Mouse (Mus musculus) testis, adult 2 months (tissue): ENCODE measurements around the gene Anp32a. TPM values are rescaled to one million over a fixed set of nuclear protein-coding genes. Genes with fewer than 3 reads are reported as not detected.

Experiments used
- H3K27ac ChIP-seq: fragments of 200-500 bp; 2 replicates; pipeline ENCODE4 v1.5.1; 2012; ENCODE audit warnings: low read depth, low read length; ENCODE audit not compliant: control insufficient read depth, insufficient read depth
- H3K27me3 ChIP-seq: fragments of 200-500 bp; 2 replicates; pipeline ENCODE4 v1.6.1; 2012; ENCODE audit warnings: mild to moderate bottlenecking, low read length, moderate library complexity; ENCODE audit not compliant: control insufficient read depth, insufficient read depth
- H3K36me3 ChIP-seq: fragments of 200-500 bp; 2 replicates; pipeline ENCODE4 v1.6.1; 2012; ENCODE audit warnings: mild to moderate bottlenecking, low read length; ENCODE audit not compliant: control insufficient read depth, insufficient read depth
- H3K4me1 ChIP-seq: fragments of 200-500 bp; 2 replicates; pipeline ENCODE4 v1.6.1; 2012; ENCODE audit warnings: low read length; ENCODE audit not compliant: control insufficient read depth, insufficient read depth
- H3K4me3 ChIP-seq: fragments of 200-500 bp; 2 replicates; pipeline ENCODE4 v1.5.1; 2012; ENCODE audit warnings: low read depth, mild to moderate bottlenecking, low read length, moderate library complexity, mixed read lengths; ENCODE audit not compliant: control insufficient read depth
- CTCF ChIP-seq: fragments of 200-500 bp; IDR thresholded peaks from 2 replicates; pipeline ENCODE4 v1.5.1; 2012; ENCODE audit warnings: low read depth, mild to moderate bottlenecking, inconsistent platforms, low read length, moderate library complexity; ENCODE audit not compliant: control insufficient read depth, insufficient read depth, insufficient replicate concordance
- POLR2A ChIP-seq: fragments of 200-500 bp; IDR thresholded peaks from 2 replicates; pipeline ENCODE4 v1.6.1; 2012; ENCODE audit warnings: low read depth, mild to moderate bottlenecking, inconsistent platforms, low read length, moderate library complexity; ENCODE audit not compliant: control insufficient read depth
- polyA plus RNA-seq: library from polyadenylated mRNA; depleted of rRNA; stranded (reverse); fragments of >200 nt; gene quantifications from 2 replicates; pipeline ENCODE4 v1.2.3, GENCODE M21; 2012

Gene Anp32a
- polyA plus RNA-seq, 1 experiment: 7.2 TPM

GRCm38 (mm10) chr9:62348467-62348985, 7.4 kb downstream of the Anp32a start:
- no peak overlapping the region for H3K4me3 ChIP-seq
- H3K36me3 ChIP-seq: no peaks in the 10 kb centered on the region
- no peak overlapping the region for H3K27ac ChIP-seq
- peaks cover 2% of the 10 kb centered on the region for H3K4me1 ChIP-seq
- no peaks in the 10 kb centered on the region for H3K27me3 ChIP-seq
- TF ChIP-seq POLR2A (no peak), CTCF (no peak)

DNA sequence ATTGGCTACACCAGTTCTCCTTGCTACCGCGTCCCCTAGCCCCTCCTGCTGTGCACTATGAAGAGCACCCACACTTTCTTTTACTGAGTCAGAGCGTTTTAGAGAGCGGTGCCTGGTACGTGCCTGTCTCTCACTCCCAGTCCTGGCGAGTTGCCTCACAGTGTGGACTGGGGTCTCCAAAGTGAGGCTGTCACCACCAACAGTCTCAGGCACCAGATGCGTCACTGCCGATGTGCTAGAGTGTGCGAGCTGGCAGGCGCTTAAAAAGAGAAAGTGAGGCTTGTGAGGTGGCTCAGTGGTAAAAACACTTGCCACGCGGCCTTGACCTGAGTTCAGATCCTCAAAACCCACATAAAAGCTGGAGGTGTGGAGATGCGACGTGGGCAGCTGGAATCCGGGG, 8.2 kb downstream of the Anp32a start:
- H3K27me3 ChIP-seq: no peaks in the 10 kb centered on the region
- TF ChIP-seq POLR2A (no peak), CTCF (no peak)
- no peak overlapping the region for H3K27ac ChIP-seq
- H3K36me3 ChIP-seq: no peaks in the 10 kb centered on the region
- H3K4me3 ChIP-seq: no peak overlapping the region
- H3K4me1 ChIP-seq: peaks cover 2% of the 10 kb centered on the region

- TF ChIP-seq POLR2A (no peak), CTCF (no peak)
- no peaks in the 10 kb centered on the region for H3K36me3 ChIP-seq
- no peaks in the 10 kb centered on the region for H3K4me1 ChIP-seq
- no peak overlapping the region for H3K27ac ChIP-seq
- no peaks in the 10 kb centered on the region for H3K27me3 ChIP-seq
- H3K4me3 ChIP-seq: no peak overlapping the region
These were observed 9.6 kb downstream of the Anp32a start for GRCm38 (mm10) chr9:62350721-62351120.

DNA sequence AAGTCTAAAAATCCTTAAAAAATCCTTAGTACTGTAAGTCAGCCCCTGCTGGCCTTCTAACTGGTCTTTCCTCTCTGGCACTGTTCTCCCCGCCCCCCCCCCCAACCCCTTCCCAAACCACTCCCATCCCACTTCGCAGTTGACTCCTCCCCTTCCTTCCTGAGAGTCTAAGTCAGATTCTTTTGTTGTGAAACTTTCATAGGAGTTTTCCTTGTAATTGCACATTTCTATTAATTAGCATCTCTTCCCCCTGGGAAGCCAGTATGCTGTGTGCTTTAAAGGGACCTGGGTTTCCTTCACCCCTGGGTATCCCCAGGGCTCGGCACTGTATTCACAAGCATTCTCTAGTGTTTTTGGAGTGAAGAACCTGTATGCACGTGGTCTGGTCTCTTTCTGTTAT, 10.1 kb downstream of the Anp32a start:
- no peak overlapping the region for H3K4me3 ChIP-seq
- no peaks in the 10 kb centered on the region for H3K4me1 ChIP-seq
- H3K27ac ChIP-seq: no peak overlapping the region
- no peaks in the 10 kb centered on the region for H3K27me3 ChIP-seq
- H3K36me3 ChIP-seq: no peaks in the 10 kb centered on the region
- TF ChIP-seq POLR2A: no peak
- no peak for TF ChIP-seq CTCF

- Histone ChIP-seq H3K4me1 (no peaks in the 10 kb centered on the region), H3K27ac (no peak overlapping the region), H3K27me3 (no peaks in the 10 kb centered on the region), H3K4me3 (no peak overlapping the region), H3K36me3 (no peaks in the 10 kb centered on the region)
- TF ChIP-seq POLR2A (no peak), CTCF (no peak)
These were observed 12.7 kb downstream of the Anp32a start for GRCm38 (mm10) chr9:62353784-62354183.

- Histone ChIP-seq H3K36me3 (no peaks in the 10 kb centered on the region), H3K4me1 (no peaks in the 10 kb centered on the region), H3K27ac (no peak overlapping the region), H3K27me3 (no peaks in the 10 kb centered on the region), H3K4me3 (no peak overlapping the region)
- TF ChIP-seq POLR2A: no peak
- no peak for TF ChIP-seq CTCF
These were observed 14.0 kb downstream of the Anp32a start for GRCm38 (mm10) chr9:62354838-62355719.

DNA sequence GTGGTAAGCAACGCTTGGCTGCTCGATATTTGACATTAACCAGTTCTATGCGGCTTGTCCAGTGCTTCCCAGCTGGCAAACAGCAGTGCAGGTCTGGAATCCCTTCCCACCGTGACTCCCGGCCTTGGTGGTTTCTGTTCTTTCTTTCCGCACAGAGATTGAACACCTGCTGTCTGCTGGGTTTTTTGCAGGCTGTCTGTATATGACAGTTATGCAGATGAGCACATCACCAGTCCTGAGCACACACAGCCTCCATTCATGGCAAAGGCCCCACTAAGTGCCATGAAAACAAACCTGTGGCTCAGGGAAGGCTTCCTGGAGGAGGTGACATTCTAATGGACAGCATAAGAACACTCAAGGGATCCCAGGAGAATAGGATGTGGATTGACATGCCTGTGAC, 14.7 kb downstream of the Anp32a start:
- Histone ChIP-seq H3K4me1 (no peaks in the 10 kb centered on the region), H3K4me3 (no peak overlapping the region), H3K27ac (no peak overlapping the region), H3K36me3 (no peaks in the 10 kb centered on the region), H3K27me3 (no peaks in the 10 kb centered on the region)
- TF ChIP-seq CTCF (no peak), POLR2A (no peak)
